Comparison of ENCODE assay signal across 23 mouse cellular contexts in the genomic region with DNA sequence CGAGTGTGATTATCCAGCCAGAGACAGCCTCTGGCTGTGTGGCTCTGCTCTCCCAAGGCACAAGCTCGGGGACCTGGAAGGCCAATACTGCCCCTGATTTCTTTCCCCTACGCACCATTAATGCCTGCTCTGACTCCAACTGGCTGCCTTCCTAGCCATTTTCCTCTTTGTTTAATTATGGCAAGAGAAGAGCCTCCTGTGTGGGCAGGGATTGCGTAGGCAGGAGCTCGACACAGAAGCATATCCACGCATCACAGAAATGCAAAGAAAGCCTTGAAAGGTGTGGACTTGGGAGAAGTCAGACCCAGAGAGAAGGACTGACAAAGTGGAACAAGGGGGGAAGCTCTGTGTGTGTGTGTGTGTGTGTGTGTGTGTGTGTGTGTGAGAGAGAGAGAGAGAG. TPM values are rescaled to one million over a fixed set of nuclear protein-coding genes. Genes with fewer than 3 reads are reported as not detected.
"Had no signal": no experiment of that assay in that cellular context is flagged by ENCODE, and none has a peak within 500 bp of the region (broad histone marks: within the 10 kb centered on the region; RNA-seq: fewer than 3 reads in every experiment).

No protein-coding gene starts in this region.

- H3K27me3 ChIP-seq: intestine, embryonic 15.5 days; liver, embryonic 13.5 days; lung, embryonic 15.5 days; midbrain, embryonic 15.5 days had no signal

- H3K9ac ChIP-seq: intestine, embryonic 15.5 days; limb, embryonic 12.5 days; liver, embryonic 13.5 days; liver, postnatal 0 days; lung, embryonic 15.5 days; midbrain, embryonic 15.5 days had no signal

- H3K4me2 ChIP-seq: intestine, embryonic 15.5 days; limb, embryonic 12.5 days; liver, embryonic 13.5 days; lung, embryonic 15.5 days; midbrain, embryonic 11.5 days; midbrain, embryonic 15.5 days had no signal

- H3K36me3 ChIP-seq: intestine, embryonic 15.5 days; limb, embryonic 12.5 days; liver, embryonic 13.5 days; lung, embryonic 15.5 days; midbrain, embryonic 15.5 days had no signal

- H3K27ac ChIP-seq: intestine, embryonic 15.5 days; limb, embryonic 12.5 days; liver, embryonic 13.5 days; lung, embryonic 15.5 days; macrophage; midbrain, embryonic 15.5 days; stomach, postnatal 0 days had no signal

- DNase-seq: kidney, adult 18-20 months; kidney, postnatal 10 days; kidney, postnatal 4 days; liver; liver, embryonic 13.5 days; liver, postnatal 0 days; lung, postnatal 14 days; thymus, adult 2 months; thymus, postnatal 25 days had no signal

- H3K9me3 ChIP-seq: intestine, embryonic 15.5 days; limb, embryonic 12.5 days; liver, embryonic 13.5 days; lung, embryonic 15.5 days; megakaryocyte, embryonic 14.5 days; midbrain, embryonic 15.5 days had no signal

- H3K4me3 ChIP-seq: intestine, embryonic 15.5 days; limb, embryonic 12.5 days; liver, embryonic 13.5 days; lung, embryonic 15.5 days; megakaryocyte, embryonic 14.5 days; midbrain, embryonic 15.5 days had no signal

- H3K4me1 ChIP-seq: intestine, embryonic 15.5 days; limb, embryonic 12.5 days; liver, embryonic 13.5 days; lung, embryonic 15.5 days; megakaryocyte, embryonic 14.5 days; midbrain, embryonic 15.5 days had no signal

- ATAC-seq: intestine, embryonic 15.5 days; liver, postnatal 0 days; midbrain, embryonic 15.5 days had no signal

RNA-seq across cellular contexts. Expression of gene Cnga4, which starts 10.0 kb away (rescaled TPM):
- total RNA-seq: monocyte, adult 5-6 weeks had no signal
- polyA plus RNA-seq: intestine, embryonic 15.5 days; kidney, embryonic 14.5 days; limb, embryonic 12.5 days; liver, embryonic 13.5 days; liver, postnatal 0 days; lung, embryonic 15.5 days; macrophage; midbrain, embryonic 11.5 days; neural tube, embryonic 14.5 days; stomach, postnatal 0 days had no signal

RNA-seq across cellular contexts. Expression of gene Cckbr, which starts 11.1 kb away (rescaled TPM):
- total RNA-seq: monocyte, adult 5-6 weeks had no signal
- polyA plus RNA-seq: limb, embryonic 12.5 days; liver, embryonic 13.5 days; liver, postnatal 0 days; macrophage; urinary bladder, adult 2 months had no signal

RNA-seq across cellular contexts. Expression of gene Gm5901, which starts 39.5 kb away (rescaled TPM):
- total RNA-seq: layer of hippocampus, adult 8-10 months; left cerebral cortex, adult 8-10 months; monocyte, adult 5-6 weeks had no signal
- polyA plus RNA-seq: intestine, embryonic 15.5 days; kidney, embryonic 14.5 days; limb, embryonic 12.5 days; liver, embryonic 13.5 days; liver, postnatal 0 days; lung, embryonic 15.5 days; macrophage; midbrain, embryonic 11.5 days; midbrain, embryonic 15.5 days; neural tube, embryonic 14.5 days; stomach, postnatal 0 days; urinary bladder, adult 2 months had no signal

RNA-seq across cellular contexts. Expression of gene Olfr692, which starts 46.4 kb away (rescaled TPM):
- total RNA-seq: layer of hippocampus, adult 8-10 months; left cerebral cortex, adult 8-10 months; monocyte, adult 5-6 weeks had no signal
- polyA plus RNA-seq: intestine, embryonic 15.5 days; kidney, embryonic 14.5 days; limb, embryonic 12.5 days; liver, embryonic 13.5 days; liver, postnatal 0 days; lung, embryonic 15.5 days; macrophage; midbrain, embryonic 11.5 days; midbrain, embryonic 15.5 days; neural tube, embryonic 14.5 days; stomach, postnatal 0 days; thymus, adult 2 months; urinary bladder, adult 2 months had no signal
